Mouse (Mus musculus) kidney, adult 10 weeks (tissue): Measurements from ENCODE around the gene Ajm1. TPM values are rescaled to one million over a fixed set of nuclear protein-coding genes. Genes with fewer than 3 reads are reported as not detected.

Experiments
- polyA plus RNA-seq: library from polyadenylated mRNA; stranded (reverse); fragments of 350-450 nt; fragmentation: Illumina TruSeq; extraction: RNeasy Lipid Tissue Mini Kit (QIAGEN cat#74804); gene quantifications from one replicate; pipeline ENCODE4 v1.2.3, GENCODE M21; 2014; ENCODE audit warnings: low read depth, low replicate concordance

The Ajm1 gene
- not detected for polyA plus RNA-seq

GRCm38 (mm10) chr2:25581294-25581864 is at the start of gene Ajm1:
TSS of gene Ajm1 (minus strand) at chr2:25581757.

GRCm38 (mm10) chr2:25627811-25628210 is 46.3 kb upstream of the Ajm1 start, which contains the start of gene Fcna:
TSS of gene Fcna (minus strand) at chr2:25628030.

GRCm38 (mm10) chr2:25621229-25622200 is 40.0 kb upstream of the Ajm1 start, which contains the start of gene Tmem141:
TSS of gene Tmem141 (minus strand) at chr2:25622005.

GRCm38 (mm10) chr2:25617578-25617977 is 36.0 kb upstream of the Ajm1 start, which contains the start of gene Ccdc183:
TSS of gene Ccdc183 (minus strand) at chr2:25617678.

GRCm38 (mm10) chr2:25607761-25608622 is 26.4 kb upstream of the Ajm1 start, which contains the start of gene Rabl6:
TSS of gene Rabl6 (minus strand) at chr2:25608521.

GRCm38 (mm10) chr2:25574579-25575431 is 6.8 kb downstream of the Ajm1 start, which contains the start of the genes Mamdc4 and Phpt1:
TSS of gene Mamdc4 (minus strand) at chr2:25574845.
TSS of gene Phpt1 (minus strand) at chr2:25575224.

GRCm38 (mm10) chr2:25557221-25557963 is 24.2 kb downstream of the Ajm1 start, which contains the start of gene Edf1:
TSS of gene Edf1 (plus strand) at chr2:25557847.

GRCm38 (mm10) chr2:25546811-25547491 is 34.6 kb downstream of the Ajm1 start, which contains the start of gene Traf2:
TSS of gene Traf2 (minus strand) at chr2:25546940.

Other genes with a start within 250 kb of the Ajm1 start
- 15.0 TPM for gene Man1b1, start 249.4 kb downstream of the Ajm1 start, polyA plus RNA-seq
- 34.5 TPM for gene Dpp7, start 225.4 kb downstream of the Ajm1 start, polyA plus RNA-seq
- 3.9 TPM for gene Uap1l1, start 216.1 kb downstream of the Ajm1 start, polyA plus RNA-seq
- gene Sapcd2, start 209.4 kb downstream of the Ajm1 start, polyA plus RNA-seq: not detected
- gene Entpd2, start 185.9 kb downstream of the Ajm1 start, polyA plus RNA-seq: 0.36 TPM
- gene Npdc1, start 182.4 kb downstream of the Ajm1 start, polyA plus RNA-seq: 4.3 TPM
- not detected for gene Fut7, start 158.5 kb downstream of the Ajm1 start, polyA plus RNA-seq
- 0.77 TPM for gene Abca2, start 153.1 kb downstream of the Ajm1 start, polyA plus RNA-seq
- not detected for gene Clic3, start 124.9 kb downstream of the Ajm1 start, polyA plus RNA-seq
- 2.2 TPM for gene Paxx, start 120.7 kb downstream of the Ajm1 start, polyA plus RNA-seq
- not detected for gene Ptgds, start 111.7 kb downstream of the Ajm1 start, polyA plus RNA-seq
- not detected for gene Lcn12, start 87.8 kb downstream of the Ajm1 start, polyA plus RNA-seq
- 0.40 TPM for gene Fbxw5, start 81.0 kb downstream of the Ajm1 start, polyA plus RNA-seq
- 1.7 TPM for gene C8g, start 80.0 kb downstream of the Ajm1 start, polyA plus RNA-seq
- 0.65 TPM for gene Traf2, start 34.8 kb downstream of the Ajm1 start, polyA plus RNA-seq
- gene Edf1, start 23.9 kb downstream of the Ajm1 start, polyA plus RNA-seq: 0.89 TPM
- not detected for gene Mamdc4, start 6.9 kb downstream of the Ajm1 start, polyA plus RNA-seq
- 1.1 TPM for gene Phpt1, start 6.5 kb downstream of the Ajm1 start, polyA plus RNA-seq
- 37.2 TPM for gene Rabl6, start 26.8 kb upstream of the Ajm1 start, polyA plus RNA-seq
- gene Ccdc183, start 35.9 kb upstream of the Ajm1 start, polyA plus RNA-seq: not detected
- gene Tmem141, start 40.2 kb upstream of the Ajm1 start, polyA plus RNA-seq: 4.8 TPM
- not detected for gene Fcna, start 46.3 kb upstream of the Ajm1 start, polyA plus RNA-seq
- not detected for gene Lcn8, start 71.4 kb upstream of the Ajm1 start, polyA plus RNA-seq
- gene Lcn5, start 76.2 kb upstream of the Ajm1 start, polyA plus RNA-seq: not detected
- not detected for gene Lcn6, start 95.0 kb upstream of the Ajm1 start, polyA plus RNA-seq
- not detected for gene Lcn10, start 101.0 kb upstream of the Ajm1 start, polyA plus RNA-seq
- gene Obp2a, start 118.3 kb upstream of the Ajm1 start, polyA plus RNA-seq: not detected
- 2.8 TPM for gene Bmyc, start 125.0 kb upstream of the Ajm1 start, polyA plus RNA-seq
- gene Obp2b, start 155.3 kb upstream of the Ajm1 start, polyA plus RNA-seq: not detected
- not detected for gene Lcn3, start 183.8 kb upstream of the Ajm1 start, polyA plus RNA-seq
- not detected for gene Lcn11, start 195.3 kb upstream of the Ajm1 start, polyA plus RNA-seq
- gene Gm13539, start 200.5 kb upstream of the Ajm1 start, polyA plus RNA-seq: not detected
- not detected for gene Glt6d1, start 234.1 kb upstream of the Ajm1 start, polyA plus RNA-seq
- not detected for gene Lcn9, start 241.4 kb upstream of the Ajm1 start, polyA plus RNA-seq